In the genomic region with DNA sequence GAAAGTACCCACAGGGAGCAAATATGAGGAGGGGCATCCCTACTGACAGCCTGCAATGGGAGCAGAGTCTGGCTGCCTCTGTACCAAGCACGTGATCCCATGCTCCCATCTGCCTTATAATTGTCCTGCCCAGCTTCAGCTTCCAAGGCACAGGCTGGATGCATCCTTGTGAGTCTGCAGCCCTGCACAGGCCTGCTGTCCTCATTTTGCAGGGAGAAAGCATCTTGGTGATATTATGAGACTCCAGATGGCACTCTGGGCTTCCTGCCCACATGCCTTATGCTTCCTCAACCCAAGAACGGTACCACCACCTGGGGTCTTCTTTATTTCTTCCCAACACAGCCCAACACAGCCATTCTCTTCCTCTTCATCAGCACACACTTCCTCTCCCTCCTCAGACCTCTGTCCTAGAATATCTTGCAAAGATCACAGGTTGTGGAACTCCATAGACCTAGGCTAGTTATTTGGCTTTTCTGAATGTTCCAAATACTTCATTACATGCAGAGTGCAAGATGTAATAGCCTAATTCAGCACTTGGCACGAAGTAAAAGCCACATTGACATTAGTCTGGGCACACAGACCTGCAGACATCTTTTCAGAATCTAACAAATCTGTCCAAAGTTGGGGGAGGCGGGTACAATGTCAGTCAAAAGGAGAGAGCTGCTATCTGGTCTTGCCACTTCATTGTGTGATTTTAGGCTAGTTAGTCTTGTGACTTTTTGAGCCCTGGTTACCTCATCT, we compare ENCODE assay signal across 9 mouse cellular contexts.
DNase-seq lines count a peak whose midpoint lies in the region; ATAC-seq and TF ChIP-seq lines count a peak whose summit lies in the region.
"Had no signal": no experiment of that assay in that cellular context is flagged by ENCODE, and none has a peak within 500 bp of the region (broad histone marks: within the 10 kb centered on the region; RNA-seq: fewer than 3 reads in every experiment).

No protein-coding gene starts in this region.

- H3K27ac ChIP-seq in stomach, postnatal 0 days (replicated peaks), result no peak overlapping the region

- no peak for ATAC-seq in stomach, postnatal 0 days (ENCODE audit: low FRiP score, low TSS enrichment)

- no peak for TF ChIP-seq CTCF in stomach, postnatal 0 days (IDR thresholded peaks at IDR 0.05; ENCODE audit: low read depth)

- TF ChIP-seq EP300 in stomach, postnatal 0 days (optimal IDR thresholded peaks at IDR 0.05), result no peak

- no peaks in the 10 kb centered on the region for H3K36me3 ChIP-seq in stomach, postnatal 0 days (ENCODE audit: control insufficient read depth, insufficient read depth, low read length)

- peak; percentile 11 for DNase-seq in retina, adult 2 months (ENCODE audit: low read depth, low spot score)
- DNase-seq in retina, embryonic 14.5 days (ENCODE audit: low spot score), result no peak
- peak; percentile 73 to 80 for DNase-seq in frontal cortex, postnatal 14 days (ENCODE audit: low spot score in 2 of 2)
- DNase-seq in left cerebral cortex, postnatal 10 days (ENCODE audit: extremely low spot score in 1 of 2, low spot score in 2 of 2), result peak; percentile 72 to 94
- no peak for DNase-seq in stomach, postnatal 0 days (ENCODE audit: low spot score)
- DNase-seq in adrenal gland, postnatal 25 days, result no peak
- no peak for DNase-seq in spleen, postnatal 4 days (ENCODE audit: low spot score in 2 of 2)
- DNase-seq in kidney, postnatal 14 days, result no peak
- DNase-seq: gastrocnemius, postnatal 25 days had no signal

- no peaks in the 10 kb centered on the region for H3K9me3 ChIP-seq in stomach, postnatal 0 days (ENCODE audit: control insufficient read depth, low read length)

- no peak overlapping the region for H3K4me2 ChIP-seq in stomach, postnatal 0 days (replicated peaks; ENCODE audit: low read depth)

- H3K9ac ChIP-seq in stomach, postnatal 0 days (ENCODE audit: low read length), result no peak overlapping the region

- no peak overlapping the region for H3K4me3 ChIP-seq in stomach, postnatal 0 days (ENCODE audit: low read depth, low read length)

- intact Hi-C loops in left cerebral cortex, postnatal 10 days (cut with DNase I), result no loop called here

- H3K4me1 ChIP-seq in stomach, postnatal 0 days (replicated peaks; ENCODE audit: control insufficient read depth, insufficient read depth), result no peaks in the 10 kb centered on the region

- WGBS in stomach, postnatal 0 days, result 66% methylated on average over 4 of the region's 4 CpGs

- no peaks in the 10 kb centered on the region for H3K27me3 ChIP-seq in stomach, postnatal 0 days (ENCODE audit: control insufficient read depth, insufficient read depth, low read length)

Comparison
In these comparisons a context has a peak if more than half of its experiments do, and no peak if none do; other contexts are left out.
1. DNase-seq: peak in retina, adult 2 months (single experiment), frontal cortex, postnatal 14 days (2 of 2) and left cerebral cortex, postnatal 10 days (2 of 2); none in retina, embryonic 14.5 days (single experiment), stomach, postnatal 0 days (single experiment), adrenal gland, postnatal 25 days (single experiment), spleen, postnatal 4 days (0 of 2) and kidney, postnatal 14 days (single experiment).